Mouse (Mus musculus): ENCODE measurements at regions not wholly inside any gene's neighbourhood (a gene's known extent, or its start where the extent isn't known, plus 50 kb on each side); places are given as distances from the start of the nearest gene placed in this dataset.
A peak's percentile ranks its signal among the peaks of the same experiment; 100 is the strongest.

DNA sequence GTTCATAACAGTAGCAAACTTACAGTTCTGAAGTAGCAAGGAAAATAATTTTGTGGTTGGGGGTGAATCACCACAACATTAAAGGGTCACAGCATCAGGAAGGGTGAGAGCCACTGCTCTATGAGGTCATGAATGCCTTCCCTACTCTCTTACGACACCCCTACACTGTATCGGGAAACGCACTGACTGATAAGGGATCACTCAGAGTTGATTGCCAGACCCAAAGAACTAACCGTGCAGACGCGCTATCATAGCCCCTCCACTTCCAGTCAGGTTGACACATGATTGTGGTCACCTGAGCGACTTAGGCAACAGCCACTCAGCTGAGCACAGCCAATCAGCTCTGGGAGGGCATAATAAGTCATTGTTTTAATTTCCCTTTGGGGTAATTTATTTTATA is 220.7 kb upstream of the Hes1 start:
- Histone ChIP-seq H3K9ac (ENCODE audit: low read depth, low read length) (no peak overlapping the region), H3K27me3 (ENCODE audit: control insufficient read depth, insufficient read depth, low read length) (no peaks in the 10 kb centered on the region), H3K4me2 (no peak overlapping the region), H3K36me3 (ENCODE audit: control insufficient read depth, insufficient read depth, low read length) (no peaks in the 10 kb centered on the region), H3K9me3 (replicated peaks; ENCODE audit: control insufficient read depth, low read length) (no peaks in the 10 kb centered on the region), H3K4me1 (ENCODE audit: control insufficient read depth, insufficient read depth, low read length) (peaks cover 23% of the 10 kb centered on the region), H3K4me3 (ENCODE audit: low read depth, low read length) (no peak overlapping the region), H3K27ac (ENCODE audit: low read depth, low read length) (no peak overlapping the region)
- no peak for ATAC-seq (replicated peaks; ENCODE audit: insufficient number of reproducible peaks, low FRiP score, low TSS enrichment)
- WGBS (ENCODE audit: insufficient replicate concordance) = 36% methylated on average over 7 of the region's 7 CpGs

DNA sequence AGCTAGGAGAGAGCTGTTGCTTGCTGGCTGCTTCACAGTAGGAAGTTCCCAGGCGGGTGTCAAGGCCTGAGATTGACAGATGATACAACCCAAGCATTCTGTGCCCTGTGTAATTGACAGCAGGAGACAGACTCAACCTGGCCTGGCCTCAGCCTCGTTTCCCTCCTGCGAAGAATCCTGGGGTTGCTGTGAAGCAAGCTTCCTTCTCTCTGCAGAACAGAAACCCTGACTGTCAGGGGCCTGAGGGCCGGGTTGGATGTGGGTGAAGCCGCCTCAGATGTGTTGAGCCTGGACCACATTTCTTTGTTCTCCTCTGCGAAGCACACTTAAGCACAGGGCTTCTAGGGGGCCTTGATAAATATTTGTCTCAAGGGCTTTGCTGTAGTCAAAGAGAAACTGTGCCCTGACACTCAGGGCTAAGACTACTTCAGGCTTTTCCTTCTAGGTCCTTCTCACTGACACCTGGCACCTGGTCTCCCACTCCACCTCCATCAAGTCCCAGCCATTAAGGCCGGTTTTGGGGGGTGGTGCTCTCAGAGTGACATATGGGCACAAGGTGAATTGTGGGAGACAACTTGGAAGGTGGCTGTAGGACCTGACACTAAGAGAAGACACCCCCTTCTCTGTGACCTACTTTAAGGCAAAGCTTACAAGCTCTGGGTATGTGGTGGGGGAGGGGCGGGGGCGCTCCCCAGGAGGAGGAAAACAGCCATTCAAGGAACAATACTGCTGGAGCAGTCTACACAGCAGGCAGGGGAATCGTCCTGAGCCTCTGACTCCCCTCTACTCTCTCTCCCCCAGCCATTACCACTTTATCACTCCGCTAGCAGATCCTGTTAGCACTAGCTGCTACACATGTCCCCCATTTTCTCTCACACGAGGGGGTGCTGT is 219.2 kb upstream of the Hes1 start:
- 0 out of 2 replicates have a peak, but pooled peaks have one; percentile 33 for ATAC-seq (replicated peaks; ENCODE audit: insufficient number of reproducible peaks, low FRiP score, low TSS enrichment)
- WGBS (ENCODE audit: insufficient replicate concordance) = 18% methylated on average over 12 of the region's 12 CpGs
- Histone ChIP-seq H3K9ac (ENCODE audit: low read depth, low read length) (no peak overlapping the region), H3K36me3 (ENCODE audit: control insufficient read depth, insufficient read depth, low read length) (no peaks in the 10 kb centered on the region), H3K9me3 (replicated peaks; ENCODE audit: control insufficient read depth, low read length) (no peaks in the 10 kb centered on the region), H3K4me1 (ENCODE audit: control insufficient read depth, insufficient read depth, low read length) (peaks cover 15% of the 10 kb centered on the region), H3K4me3 (ENCODE audit: low read depth, low read length) (no peak overlapping the region), H3K27ac (ENCODE audit: low read depth, low read length) (no peak overlapping the region; the same call in 1 of the 2 replicates), H3K27me3 (ENCODE audit: control insufficient read depth, insufficient read depth, low read length) (no peaks in the 10 kb centered on the region), H3K4me2 (peak overlapping the region; percentile 46)

DNA sequence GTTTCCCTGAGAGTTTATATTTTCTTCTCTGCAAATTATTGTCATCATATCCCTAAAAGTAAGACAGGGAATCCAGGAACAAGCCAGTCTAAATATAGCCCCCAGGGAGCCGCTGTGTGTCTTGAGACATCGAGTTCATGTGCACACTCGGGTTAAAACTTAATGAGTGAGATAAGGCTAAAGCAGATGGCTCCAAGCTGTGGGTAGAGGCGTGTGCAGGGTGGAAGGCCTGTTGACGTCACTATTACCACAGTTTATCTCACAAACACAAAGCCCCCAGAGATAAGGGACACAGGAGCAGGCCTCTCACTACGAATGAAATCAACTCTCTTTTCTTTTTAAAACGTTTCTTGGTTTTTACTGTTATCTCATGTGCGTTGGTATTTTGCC is 218.6 kb upstream of the Hes1 start:
- Histone ChIP-seq H3K4me2 (peak overlapping the region; percentile 46), H3K27ac (ENCODE audit: low read depth, low read length) (no peak overlapping the region; the same call in 1 of the 2 replicates), H3K36me3 (ENCODE audit: control insufficient read depth, insufficient read depth, low read length) (no peaks in the 10 kb centered on the region), H3K9me3 (replicated peaks; ENCODE audit: control insufficient read depth, low read length) (no peaks in the 10 kb centered on the region), H3K27me3 (ENCODE audit: control insufficient read depth, insufficient read depth, low read length) (no peaks in the 10 kb centered on the region), H3K4me3 (ENCODE audit: low read depth, low read length) (no peak overlapping the region), H3K9ac (ENCODE audit: low read depth, low read length) (no peak overlapping the region), H3K4me1 (ENCODE audit: control insufficient read depth, insufficient read depth, low read length) (peaks cover 12% of the 10 kb centered on the region)
- 9% methylated on average over 8 of the region's 8 CpGs for WGBS (ENCODE audit: insufficient replicate concordance)
- ATAC-seq (replicated peaks; ENCODE audit: insufficient number of reproducible peaks, low FRiP score, low TSS enrichment) = peak; percentile 71

DNA sequence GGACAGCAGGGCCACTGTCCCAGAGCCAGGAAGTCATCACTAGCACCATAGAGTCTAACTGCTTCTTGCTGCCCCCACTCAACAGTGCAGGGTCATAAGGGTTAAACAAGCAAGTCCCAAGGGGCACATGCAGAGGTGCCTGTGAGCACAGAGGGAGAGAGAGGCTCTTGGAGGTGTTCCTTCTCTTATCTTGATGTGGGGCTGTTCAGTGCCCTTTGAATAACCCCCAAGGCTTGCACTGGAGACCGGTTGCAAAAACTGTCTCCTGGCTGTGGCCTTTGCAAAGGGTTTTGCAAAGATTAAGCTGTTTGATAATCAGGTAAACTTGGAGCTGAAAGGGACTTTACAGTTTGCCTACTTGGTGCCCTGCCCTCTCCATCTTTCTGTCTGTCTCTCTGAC is 217.1 kb upstream of the Hes1 start:
- peaks cover 12% of the 10 kb centered on the region for H3K4me1 ChIP-seq (ENCODE audit: control insufficient read depth, insufficient read depth, low read length)
- no peaks in the 10 kb centered on the region for H3K27me3 ChIP-seq (ENCODE audit: control insufficient read depth, insufficient read depth, low read length)
- no peak for ATAC-seq (replicated peaks; ENCODE audit: insufficient number of reproducible peaks, low FRiP score, low TSS enrichment)
- H3K27ac ChIP-seq (ENCODE audit: low read depth, low read length) = no peak overlapping the region
- H3K4me2 ChIP-seq = no peak overlapping the region
- no peak overlapping the region for H3K4me3 ChIP-seq (ENCODE audit: low read depth, low read length)
- no peaks in the 10 kb centered on the region for H3K9me3 ChIP-seq (replicated peaks; ENCODE audit: control insufficient read depth, low read length)
- H3K36me3 ChIP-seq (ENCODE audit: control insufficient read depth, insufficient read depth, low read length) = no peaks in the 10 kb centered on the region
- 10% methylated on average over 1 of the region's 1 CpGs for WGBS (ENCODE audit: insufficient replicate concordance)
- no peak overlapping the region for H3K9ac ChIP-seq (ENCODE audit: low read depth, low read length)

DNA sequence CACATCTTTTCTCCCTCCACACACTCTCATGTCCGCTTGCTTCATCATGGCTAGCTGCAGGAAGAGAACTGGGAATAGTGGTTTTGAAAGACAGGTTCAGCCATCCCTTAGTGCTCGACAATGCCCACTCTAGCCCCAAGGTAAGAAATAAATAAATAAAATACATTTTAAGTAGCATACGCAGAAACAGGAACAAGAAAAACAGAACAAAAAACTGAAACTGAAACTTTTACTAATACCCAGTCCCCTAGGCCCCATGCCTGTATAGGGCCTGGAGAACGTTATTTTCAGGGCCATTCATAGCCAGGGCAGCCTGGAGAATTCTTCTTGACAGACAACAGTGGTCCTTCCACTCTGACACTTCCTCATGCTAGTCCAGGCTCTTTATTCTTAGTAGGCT is 216.4 kb upstream of the Hes1 start:
- no peak overlapping the region for H3K4me3 ChIP-seq (ENCODE audit: low read depth, low read length)
- H3K27me3 ChIP-seq (ENCODE audit: control insufficient read depth, insufficient read depth, low read length) = no peaks in the 10 kb centered on the region
- no peak overlapping the region for H3K27ac ChIP-seq (ENCODE audit: low read depth, low read length)
- H3K9me3 ChIP-seq (replicated peaks; ENCODE audit: control insufficient read depth, low read length) = no peaks in the 10 kb centered on the region
- H3K4me1 ChIP-seq (ENCODE audit: control insufficient read depth, insufficient read depth, low read length) = peaks cover 12% of the 10 kb centered on the region
- H3K9ac ChIP-seq (ENCODE audit: low read depth, low read length) = no peak overlapping the region
- WGBS (ENCODE audit: insufficient replicate concordance) = 72% methylated on average over 4 of the region's 4 CpGs
- ATAC-seq (replicated peaks; ENCODE audit: insufficient number of reproducible peaks, low FRiP score, low TSS enrichment) = no peak
- no peak overlapping the region for H3K4me2 ChIP-seq
- H3K36me3 ChIP-seq (ENCODE audit: control insufficient read depth, insufficient read depth, low read length) = no peaks in the 10 kb centered on the region

DNA sequence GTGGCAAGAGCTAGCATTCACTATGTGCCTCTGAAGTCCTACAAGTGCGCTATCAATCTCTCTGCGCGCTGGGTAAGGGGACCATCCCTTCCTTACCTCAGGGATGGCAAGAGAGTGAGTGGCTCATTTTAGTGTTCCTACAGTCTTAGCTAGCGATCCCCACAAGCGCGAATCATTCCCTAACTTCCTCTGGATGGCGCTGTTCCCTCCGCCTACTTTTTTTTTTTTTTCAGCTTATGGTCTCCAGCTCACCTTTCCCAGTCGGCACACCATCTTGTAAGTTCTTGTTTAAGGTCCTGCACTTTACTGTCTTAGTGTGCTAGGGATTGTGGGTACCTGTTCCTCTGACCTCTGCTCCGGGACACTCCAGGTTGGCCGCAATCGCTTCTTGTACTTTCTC is 215.7 kb upstream of the Hes1 start:
- WGBS (ENCODE audit: insufficient replicate concordance) = 77% methylated on average over 12 of the region's 12 CpGs
- no peak for ATAC-seq (replicated peaks; ENCODE audit: insufficient number of reproducible peaks, low FRiP score, low TSS enrichment)
- Histone ChIP-seq H3K36me3 (ENCODE audit: control insufficient read depth, insufficient read depth, low read length) (no peaks in the 10 kb centered on the region), H3K9ac (ENCODE audit: low read depth, low read length) (no peak overlapping the region), H3K4me2 (no peak overlapping the region), H3K9me3 (replicated peaks; ENCODE audit: control insufficient read depth, low read length) (no peaks in the 10 kb centered on the region), H3K27me3 (ENCODE audit: control insufficient read depth, insufficient read depth, low read length) (no peaks in the 10 kb centered on the region), H3K4me3 (ENCODE audit: low read depth, low read length) (no peak overlapping the region), H3K4me1 (ENCODE audit: control insufficient read depth, insufficient read depth, low read length) (peaks cover 12% of the 10 kb centered on the region), H3K27ac (ENCODE audit: low read depth, low read length) (no peak overlapping the region)

DNA sequence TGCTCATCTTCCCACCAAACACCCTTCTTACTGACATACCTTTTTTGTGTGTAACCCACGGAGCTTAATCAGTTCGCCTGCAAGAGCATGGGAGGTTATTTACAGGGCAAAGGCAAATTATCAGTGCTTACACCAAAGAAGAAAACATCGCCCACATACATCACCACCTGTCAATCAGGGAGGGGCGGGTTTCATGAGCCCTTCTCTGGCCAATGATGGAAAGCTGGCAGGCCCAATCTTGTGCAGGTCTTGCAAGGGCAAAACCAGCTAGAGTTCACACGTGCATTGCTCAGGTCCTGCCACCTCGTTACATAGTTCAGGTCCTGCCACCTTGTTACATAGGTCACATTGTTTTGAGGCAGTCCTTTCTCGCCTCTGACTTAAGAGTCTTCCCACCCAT is 214.7 kb upstream of the Hes1 start:
- no peaks in the 10 kb centered on the region for H3K9me3 ChIP-seq (replicated peaks; ENCODE audit: control insufficient read depth, low read length)
- no peak overlapping the region for H3K4me2 ChIP-seq
- peaks cover 10% of the 10 kb centered on the region for H3K4me1 ChIP-seq (ENCODE audit: control insufficient read depth, insufficient read depth, low read length)
- H3K27me3 ChIP-seq (ENCODE audit: control insufficient read depth, insufficient read depth, low read length) = no peaks in the 10 kb centered on the region
- ATAC-seq (replicated peaks; ENCODE audit: insufficient number of reproducible peaks, low FRiP score, low TSS enrichment) = no peak
- WGBS (ENCODE audit: insufficient replicate concordance) = 52% methylated on average over 7 of the region's 7 CpGs
- no peak overlapping the region for H3K4me3 ChIP-seq (ENCODE audit: low read depth, low read length)
- H3K27ac ChIP-seq (ENCODE audit: low read depth, low read length) = no peak overlapping the region
- no peaks in the 10 kb centered on the region for H3K36me3 ChIP-seq (ENCODE audit: control insufficient read depth, insufficient read depth, low read length)
- no peak overlapping the region for H3K9ac ChIP-seq (ENCODE audit: low read depth, low read length)

DNA sequence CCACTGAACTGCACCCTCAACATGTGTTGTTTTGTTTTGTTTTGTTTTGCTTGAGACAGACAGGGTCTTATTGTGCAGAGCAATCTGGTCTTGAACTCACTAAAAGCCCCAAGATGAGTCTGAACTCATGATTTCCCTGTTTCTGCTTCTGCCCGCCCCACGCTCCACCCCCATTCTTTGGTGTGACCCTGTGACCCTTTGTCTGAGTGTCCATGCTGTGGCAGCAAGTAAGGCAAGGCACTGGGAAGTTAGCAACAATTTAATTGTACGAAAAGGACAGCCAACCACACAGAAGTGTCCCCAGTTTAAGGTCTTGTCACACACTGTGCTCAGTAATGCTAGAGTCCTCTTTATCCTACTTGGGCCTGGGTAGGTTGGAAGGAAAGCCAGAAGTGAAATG is 213.6 kb upstream of the Hes1 start:
- no peaks in the 10 kb centered on the region; the same call in 1 of the 2 replicates for H3K4me1 ChIP-seq (ENCODE audit: control insufficient read depth, insufficient read depth, low read length)
- no peaks in the 10 kb centered on the region for H3K36me3 ChIP-seq (ENCODE audit: control insufficient read depth, insufficient read depth, low read length)
- no peak for ATAC-seq (replicated peaks; ENCODE audit: insufficient number of reproducible peaks, low FRiP score, low TSS enrichment)
- H3K27ac ChIP-seq (ENCODE audit: low read depth, low read length) = no peak overlapping the region
- no peak overlapping the region for H3K4me3 ChIP-seq (ENCODE audit: low read depth, low read length)
- H3K27me3 ChIP-seq (ENCODE audit: control insufficient read depth, insufficient read depth, low read length) = no peaks in the 10 kb centered on the region
- H3K9me3 ChIP-seq (replicated peaks; ENCODE audit: control insufficient read depth, low read length) = no peaks in the 10 kb centered on the region
- no peak overlapping the region for H3K4me2 ChIP-seq
- WGBS (ENCODE audit: insufficient replicate concordance) = 75% methylated on average over 3 of the region's 3 CpGs
- no peak overlapping the region for H3K9ac ChIP-seq (ENCODE audit: low read depth, low read length)

DNA sequence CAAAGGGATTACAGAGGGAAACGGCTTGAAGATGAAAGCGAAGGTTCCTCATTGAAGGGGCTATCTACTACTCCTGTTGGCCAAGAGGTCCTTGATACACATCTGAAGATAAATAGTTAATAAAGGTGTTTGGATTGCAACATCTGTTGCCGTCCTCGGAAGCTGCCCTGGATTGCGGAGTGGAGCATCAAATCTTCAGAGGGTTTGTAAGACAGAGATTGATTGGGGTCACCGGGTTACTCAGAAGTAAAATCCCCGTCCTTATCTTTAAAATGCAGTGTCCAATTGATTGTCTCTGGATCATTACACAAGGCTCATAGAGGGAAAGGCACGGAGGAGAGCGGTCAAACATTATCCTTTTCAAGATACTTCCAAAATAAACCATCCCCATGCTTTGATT is 212.4 kb upstream of the Hes1 start:
- Histone ChIP-seq H3K27ac (ENCODE audit: low read depth, low read length) (no peak overlapping the region), H3K27me3 (ENCODE audit: control insufficient read depth, insufficient read depth, low read length) (no peaks in the 10 kb centered on the region), H3K4me2 (no peak overlapping the region), H3K4me3 (ENCODE audit: low read depth, low read length) (no peak overlapping the region), H3K9me3 (replicated peaks; ENCODE audit: control insufficient read depth, low read length) (no peaks in the 10 kb centered on the region), H3K36me3 (ENCODE audit: control insufficient read depth, insufficient read depth, low read length) (no peaks in the 10 kb centered on the region), H3K9ac (ENCODE audit: low read depth, low read length) (no peak overlapping the region), H3K4me1 (ENCODE audit: control insufficient read depth, insufficient read depth, low read length) (no peaks in the 10 kb centered on the region)
- WGBS (ENCODE audit: insufficient replicate concordance) = 40% methylated on average over 9 of the region's 9 CpGs
- no peak for ATAC-seq (replicated peaks; ENCODE audit: insufficient number of reproducible peaks, low FRiP score, low TSS enrichment)
